1 mouse cellular context compared by ENCODE assay signal in the genomic region with DNA sequence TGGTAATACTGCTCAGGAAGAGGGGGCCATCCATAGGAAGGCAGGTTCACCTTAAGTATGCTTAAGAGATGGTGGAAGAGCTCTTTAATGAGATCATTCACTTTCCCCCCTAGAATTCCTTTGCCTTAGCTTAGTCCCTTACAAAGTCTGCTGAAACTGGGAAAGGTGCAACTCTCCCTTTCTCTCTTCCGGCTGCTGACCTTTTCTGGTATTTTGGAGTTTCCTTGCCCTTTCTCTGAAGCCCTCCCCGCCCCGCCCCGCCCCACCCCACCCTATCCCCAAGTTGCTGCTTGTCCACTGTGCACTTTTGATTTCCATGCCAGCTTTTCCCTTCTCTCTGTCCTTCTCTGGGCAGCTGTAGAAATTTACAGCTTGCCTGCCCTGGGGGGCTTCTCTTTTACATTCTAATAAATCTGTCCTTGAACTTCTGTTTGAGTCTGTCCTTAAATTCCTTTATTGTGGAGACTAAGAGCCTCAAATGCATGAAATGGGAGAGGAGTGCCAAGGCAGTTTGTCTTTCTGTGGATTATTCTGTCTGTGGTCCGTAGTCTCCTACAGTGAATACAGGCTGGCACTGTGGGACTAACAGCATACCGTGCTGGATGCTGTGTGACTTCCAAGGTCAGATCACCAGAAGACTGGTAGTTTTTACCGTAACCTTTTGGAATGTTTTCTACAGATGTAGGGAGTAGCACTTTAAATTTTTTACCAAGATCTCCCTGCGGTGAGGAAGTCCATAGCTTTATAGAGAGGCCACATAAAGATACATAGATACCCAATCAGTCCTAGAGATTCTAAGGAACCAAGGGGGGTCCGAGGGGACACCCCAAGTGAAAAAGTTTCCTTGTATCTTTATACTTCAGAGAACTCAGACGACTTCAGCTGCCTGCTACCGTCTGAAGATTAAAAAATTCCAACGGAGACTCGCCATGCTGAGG.
TF ChIP-seq lines count a peak whose summit lies in the region.

No protein-coding gene starts in this region.

TF ChIP-seq in MEL, 35 proteins besides CTCF, POLR2A, EP300 and RAD21:
- no peak for TF ChIP-seq BHLHE40 (IDR thresholded peaks at IDR 0.05; ENCODE audit: borderline replicate concordance, low read depth, low read length)
- TF ChIP-seq CHD1 (IDR thresholded peaks at IDR 0.05; ENCODE audit: low read depth, low read length): no peak
- no peak for TF ChIP-seq E2F4 (IDR thresholded peaks at IDR 0.05; ENCODE audit: borderline replicate concordance, low read depth, low read length)
- no peak for TF ChIP-seq UBTF (IDR thresholded peaks at IDR 0.05; ENCODE audit: borderline replicate concordance, insufficient read depth, low read depth, low read length)
- no peak for TF ChIP-seq KAT2A (conservative IDR thresholded peaks at IDR 0.05; ENCODE audit: low read depth, low read length)
- TF ChIP-seq MEF2A (IDR thresholded peaks at IDR 0.05; ENCODE audit: extremely low read depth, insufficient replicate concordance, low read depth, low read length, poor library complexity, severe bottlenecking): no peak
- no peak for TF ChIP-seq ZKSCAN1 (IDR thresholded peaks at IDR 0.05; ENCODE audit: low read depth, low read length)
- TF ChIP-seq ZMIZ1 (IDR thresholded peaks at IDR 0.05; ENCODE audit: low read depth, low read length): no peak
- TF ChIP-seq RCOR1 (IDR thresholded peaks at IDR 0.05; ENCODE audit: low read depth, low read length): no peak
- no peak for TF ChIP-seq TAL1 (IDR thresholded peaks at IDR 0.05; ENCODE audit: low read length)
- TF ChIP-seq MXI1 (IDR thresholded peaks at IDR 0.05; ENCODE audit: low read depth, low read length): no peak
- TF ChIP-seq MAFK (IDR thresholded peaks at IDR 0.05; ENCODE audit: borderline replicate concordance, low read depth, low read length): no peak
- TF ChIP-seq POLR2AphosphoS2 (IDR thresholded peaks at IDR 0.05; ENCODE audit: low read length): no peak
- TF ChIP-seq ZNF384 (IDR thresholded peaks at IDR 0.05; ENCODE audit: low read depth, low read length): no peak
- TF ChIP-seq CHD2 (IDR thresholded peaks at IDR 0.05; ENCODE audit: low read length): no peak
- TF ChIP-seq SMC3 (IDR thresholded peaks at IDR 0.05; ENCODE audit: low read depth, low read length): no peak
- TF ChIP-seq TBP (IDR thresholded peaks at IDR 0.05; ENCODE audit: low read depth, low read length): no peak
- no peak for TF ChIP-seq MAZ (IDR thresholded peaks at IDR 0.05; ENCODE audit: low read depth, low read length)
- no peak for TF ChIP-seq GATA1 (IDR thresholded peaks at IDR 0.05; ENCODE audit: low read depth, low read length)
- no peak for TF ChIP-seq ELF1 (IDR thresholded peaks at IDR 0.05; ENCODE audit: low read depth, low read length)
